Mouse (Mus musculus) c-Kit-negative CD71-positive TER-119-positive erythroid progenitor cells, embryonic 14.5 days (primary cell): ENCODE data around the gene Ift88.

ENCODE experiments used
- DNase-seq: peaks from one replicate; pipeline ENCODE4 v3.0.0-alpha.2; 2013; ENCODE audit warnings: low read depth, low spot score

Ift88 gene

GRCm38 (mm10) chr14:57533214-57533613 is 109.4 kb downstream of the Ift88 start:
- DNase-seq = no peak

GRCm38 (mm10) chr14:57533841-57534240 is 110.0 kb downstream of the Ift88 start:
- DNase-seq = no peak

- no peak for DNase-seq
Observed at GRCm38 (mm10) chr14:57534346-57534745, 110.5 kb downstream of the Ift88 start.

DNA sequence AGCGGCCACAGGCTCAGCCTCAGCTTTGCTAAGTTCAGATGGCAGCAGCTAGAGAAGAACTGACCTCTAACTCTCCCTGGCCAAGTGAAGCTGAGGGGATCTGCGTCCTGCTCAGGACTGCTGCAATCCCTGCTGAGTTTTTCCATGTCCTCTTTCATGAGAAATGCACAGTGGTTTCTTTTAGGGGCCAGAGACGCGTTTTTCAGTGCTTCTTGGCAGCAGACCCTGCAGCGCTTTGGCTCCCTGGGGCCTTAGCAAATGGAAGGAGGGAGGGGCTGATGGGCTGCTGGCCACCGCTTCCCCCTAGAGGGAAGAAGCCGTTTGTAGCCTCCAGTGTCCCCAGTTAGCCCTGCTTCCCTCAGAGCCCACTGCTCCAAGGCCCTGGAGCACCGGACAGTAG is 111.1 kb downstream of the Ift88 start:
- DNase-seq = no peak

GRCm38 (mm10) chr14:57535646-57536045 is 111.8 kb downstream of the Ift88 start:
- DNase-seq = no peak

DNA sequence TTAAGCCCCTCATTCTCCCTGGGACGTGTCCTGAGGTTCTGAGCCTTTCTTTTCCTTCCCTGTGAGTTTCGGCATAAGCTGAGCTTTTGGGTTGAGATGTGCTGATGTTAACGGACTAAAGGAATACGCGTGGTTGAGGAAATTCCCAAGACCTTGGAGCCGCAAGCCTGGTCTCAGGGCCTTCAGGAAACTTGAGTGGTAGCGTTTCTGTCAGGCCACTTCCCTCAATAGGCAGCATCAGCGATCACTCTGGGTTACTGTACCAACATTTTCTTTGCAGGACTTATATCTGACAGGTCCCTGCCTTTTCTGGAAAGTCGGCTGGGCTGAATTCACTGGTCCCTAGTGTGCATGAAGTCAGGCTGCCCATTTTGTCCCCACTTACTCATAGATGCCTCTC is 113.0 kb downstream of the Ift88 start:
- no peak for DNase-seq

DNA sequence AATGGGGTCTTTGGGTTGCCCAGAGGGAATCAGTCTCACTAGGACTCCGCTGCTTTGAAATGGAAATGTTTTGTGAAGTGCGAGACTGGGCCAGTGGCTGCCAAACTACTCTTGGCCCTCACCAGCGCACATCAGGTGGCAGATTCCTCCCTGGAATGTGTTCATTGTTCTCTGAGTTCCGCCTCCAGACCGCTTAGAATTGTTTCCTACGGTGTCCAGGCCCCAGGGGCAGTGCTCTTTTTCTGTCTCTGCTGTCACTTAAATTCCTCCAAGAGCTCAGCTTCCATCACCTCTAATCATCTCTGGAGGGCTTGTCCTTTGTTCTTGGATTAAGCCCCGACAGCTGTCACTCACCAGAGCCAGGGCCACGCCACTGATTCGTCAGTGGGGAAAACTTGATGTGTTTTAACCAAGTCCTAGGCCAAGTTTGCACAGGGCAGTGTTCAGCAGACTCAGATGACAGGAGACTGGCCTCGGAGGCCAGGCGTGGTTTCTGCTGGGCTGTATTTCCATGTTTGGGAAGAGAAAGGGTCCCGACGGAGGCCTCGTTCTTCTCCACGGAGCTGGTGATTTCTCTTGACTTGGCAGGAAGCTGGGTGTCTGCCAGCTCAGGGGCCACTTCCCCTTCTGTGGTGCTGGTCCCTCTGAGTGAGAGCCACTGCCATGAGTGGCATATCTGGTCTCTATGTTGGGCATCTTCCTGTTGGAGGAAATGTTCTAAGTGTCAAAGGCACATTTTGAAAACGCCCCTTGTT is 113.6 kb downstream of the Ift88 start:
- no peak for DNase-seq

DNA sequence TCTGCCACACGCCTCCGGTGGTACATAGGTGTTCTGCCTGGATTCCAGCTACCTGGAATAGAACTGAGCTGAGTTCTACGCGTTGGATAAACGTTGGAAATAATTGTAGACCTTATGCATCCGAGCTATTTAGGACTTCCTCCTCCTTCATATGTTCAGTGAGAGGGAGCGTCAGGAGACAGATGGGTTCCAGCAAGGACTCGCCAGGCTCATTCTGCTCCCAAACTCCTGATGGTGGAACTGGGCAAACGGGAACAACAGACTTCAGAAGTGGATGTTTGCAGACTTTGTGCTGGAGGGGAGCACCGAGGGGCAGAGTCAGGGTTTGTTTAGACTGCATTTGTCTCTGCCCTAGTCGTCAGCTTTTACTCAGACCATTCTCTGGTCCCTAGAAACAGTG is 116.8 kb downstream of the Ift88 start:
- DNase-seq = no peak

- DNase-seq = no peak
Observed at GRCm38 (mm10) chr14:57542231-57542630, 118.4 kb downstream of the Ift88 start.

- DNase-seq = no peak
Observed at GRCm38 (mm10) chr14:57543420-57544039, 119.7 kb downstream of the Ift88 start.

DNA sequence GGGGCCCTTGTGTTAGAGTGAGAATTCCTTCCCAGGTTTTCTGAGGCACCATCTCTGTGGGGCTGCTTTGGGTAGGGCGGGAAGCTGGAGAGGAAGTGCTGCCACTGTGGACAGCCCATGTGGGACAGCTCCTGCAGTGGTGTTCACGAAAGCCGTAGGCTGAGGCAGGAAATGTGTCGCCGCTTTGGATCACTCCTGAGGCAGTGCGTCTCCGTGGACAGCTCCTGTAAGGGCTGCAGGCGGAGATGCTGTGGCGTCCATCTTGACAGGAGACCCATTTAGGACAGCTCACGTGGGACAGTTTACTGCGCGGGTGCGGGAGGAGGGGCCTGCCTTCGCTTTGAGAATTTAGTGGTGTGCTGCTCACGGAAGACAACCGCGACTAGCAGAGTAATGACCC is 121.7 kb downstream of the Ift88 start:
- DNase-seq = no peak

DNA sequence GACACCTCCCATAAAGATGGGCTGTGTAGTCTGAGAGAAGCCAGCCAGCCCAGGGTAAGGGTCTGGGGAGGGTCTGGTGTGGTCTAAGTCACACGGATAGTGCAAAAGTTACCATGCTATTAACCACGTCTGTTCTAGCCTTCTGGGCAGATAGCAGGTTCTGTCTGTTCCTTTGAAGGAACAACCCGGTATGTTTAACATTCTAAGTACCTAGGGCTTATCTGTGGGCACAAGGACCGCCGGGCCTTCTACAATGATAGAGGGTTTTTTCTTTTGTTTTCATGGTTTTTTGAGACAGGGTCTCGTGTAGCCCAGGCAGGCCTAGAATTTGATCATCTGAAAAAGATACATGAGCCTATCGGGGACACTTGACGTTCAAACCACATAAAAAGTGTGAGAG is 122.3 kb downstream of the Ift88 start:
- DNase-seq = no peak

DNA sequence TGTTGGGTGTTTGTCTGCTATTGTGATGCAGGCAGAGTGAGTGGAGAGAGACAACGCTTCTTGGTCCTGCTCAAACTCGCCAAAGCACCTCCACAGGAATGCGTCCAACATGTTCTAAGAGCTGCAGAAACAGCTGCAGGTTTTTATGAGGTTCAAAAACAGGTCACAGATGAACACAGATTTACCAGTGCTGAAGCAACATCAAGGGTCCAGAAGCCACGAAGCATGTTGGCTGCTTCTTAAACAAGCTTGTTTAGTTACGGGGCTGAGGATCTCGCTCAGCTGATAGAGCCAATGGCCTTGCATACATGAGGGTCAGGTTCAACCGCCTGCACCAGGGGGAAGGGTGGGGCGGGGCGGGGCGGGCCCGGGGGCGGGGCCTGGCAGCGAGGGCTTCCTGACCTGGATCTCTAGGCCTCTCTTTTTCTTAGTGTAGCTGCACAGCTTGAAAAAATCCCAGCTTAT is 122.7 kb downstream of the Ift88 start:
- DNase-seq = no peak

- DNase-seq = no peak
Observed at GRCm38 (mm10) chr14:57547062-57547461, 123.2 kb downstream of the Ift88 start.

DNA sequence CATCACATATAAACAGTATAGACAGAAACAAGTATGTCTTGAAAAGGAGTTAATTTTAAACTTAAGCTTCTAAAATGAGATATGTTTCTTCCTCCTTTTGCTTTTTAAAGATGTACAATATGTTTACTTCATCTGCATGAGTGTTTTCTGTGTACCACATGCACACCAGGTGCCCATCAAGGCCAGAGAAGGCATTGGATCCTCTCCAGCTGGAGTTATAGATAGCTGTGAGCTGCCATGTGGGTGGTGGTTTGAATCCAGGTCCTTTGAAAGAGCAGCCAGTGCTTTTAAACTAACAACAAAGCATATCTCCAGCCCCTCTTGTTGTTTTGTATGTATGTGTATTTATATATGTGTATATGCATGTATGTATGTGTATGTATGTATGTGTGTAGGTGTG is 129.1 kb downstream of the Ift88 start:
- DNase-seq = no peak

DNA sequence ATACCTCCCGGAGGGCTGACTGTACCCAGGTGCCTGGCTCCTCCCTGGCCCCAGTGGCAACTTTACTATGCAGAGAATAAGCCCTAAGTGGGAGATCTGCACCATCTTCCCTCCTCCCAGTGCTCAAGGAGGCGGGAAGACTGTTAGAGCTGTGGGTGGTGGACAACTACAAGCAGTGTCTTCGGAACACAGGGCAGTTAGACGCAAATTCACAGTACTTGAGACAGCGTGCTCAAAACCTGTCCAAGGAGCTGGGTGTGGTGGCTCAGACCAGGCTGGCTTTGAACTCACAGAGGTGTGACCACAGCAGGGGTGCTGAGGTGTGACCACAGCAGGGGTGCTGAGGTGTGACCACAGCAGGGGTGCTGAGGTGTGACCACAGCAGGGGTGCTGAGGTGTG is 130.6 kb downstream of the Ift88 start:
- no peak for DNase-seq

DNA sequence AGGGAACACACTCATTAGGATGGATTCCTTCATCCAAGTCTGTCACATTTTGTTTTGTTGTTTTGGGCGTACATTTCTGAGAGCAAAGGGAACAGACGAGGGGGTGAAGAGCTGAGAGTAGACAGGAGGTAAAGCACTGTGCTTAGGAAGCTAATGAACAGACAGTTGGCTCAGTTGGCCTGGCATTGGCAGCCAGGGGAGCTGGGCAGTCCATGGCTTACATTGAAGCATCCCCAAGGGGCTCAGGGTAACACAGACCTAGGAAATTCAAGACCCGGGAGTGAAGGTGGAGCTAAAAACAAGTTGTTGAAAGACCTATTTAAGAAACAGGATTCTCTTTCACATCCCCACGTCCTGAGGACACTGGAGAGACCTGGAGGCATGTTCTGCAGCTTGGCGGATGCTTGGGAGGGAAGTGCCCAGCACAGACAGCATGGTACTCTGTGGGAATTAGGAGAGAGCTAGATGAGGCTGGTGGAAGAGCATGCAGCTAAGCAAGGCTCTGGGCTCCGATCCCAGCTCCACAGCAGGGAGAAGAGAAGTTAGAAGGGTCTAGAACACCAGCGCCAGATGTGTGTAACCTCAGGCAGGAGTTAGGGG is 131.7 kb downstream of the Ift88 start:
- DNase-seq = no peak

DNA sequence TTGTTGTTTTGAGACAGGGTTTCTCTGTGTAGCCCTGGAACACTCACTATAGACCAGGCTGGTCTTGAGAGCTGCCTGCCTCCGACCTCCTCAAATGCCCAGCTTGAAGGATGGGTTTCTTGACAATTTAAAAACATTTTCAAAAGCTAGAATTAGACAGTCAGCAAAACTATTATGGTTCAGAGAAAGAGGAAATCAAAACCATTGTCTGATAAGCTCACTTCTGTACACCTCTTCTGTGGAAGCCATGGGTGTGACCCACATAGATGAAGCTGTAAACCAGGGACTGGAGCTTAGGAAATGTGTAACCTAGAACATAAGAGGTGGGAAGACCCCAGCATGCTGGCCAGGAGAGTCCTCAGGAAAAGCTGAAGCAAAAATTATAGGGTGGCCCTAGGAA is 133.1 kb downstream of the Ift88 start:
- no peak for DNase-seq

DNA sequence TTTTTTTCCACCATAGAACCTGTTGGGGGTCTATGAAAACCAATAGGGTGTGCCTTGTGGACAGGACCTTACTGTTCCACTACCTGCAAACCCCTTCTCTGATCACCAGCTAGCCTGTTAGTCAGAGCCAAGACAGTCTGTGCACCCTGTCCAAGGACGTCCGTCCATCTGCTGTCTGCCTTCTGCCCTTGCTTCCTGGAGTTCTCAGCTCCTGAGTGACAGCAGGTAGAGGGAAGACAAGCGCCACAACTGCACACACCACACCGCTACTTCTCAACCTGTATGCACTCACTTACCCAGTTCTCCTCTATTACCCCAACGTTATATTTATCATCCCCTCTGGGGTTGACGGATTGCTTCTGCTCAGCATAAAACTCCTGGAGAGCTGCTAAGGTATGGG is 141.8 kb downstream of the Ift88 start:
- no peak for DNase-seq
